Mouse (Mus musculus) MEL (cell line): ENCODE measurements around the gene Sap30. TPM values are rescaled to one million over a fixed set of nuclear protein-coding genes. Genes with fewer than 3 reads are reported as not detected.

ENCODE experiments used
- DNase-seq: peaks from one replicate; pipeline ENCODE4 v3.0.0; 2011; ENCODE audit warnings: low read depth, low spot score
- H3K27ac ChIP-seq: 2 replicates; pipeline ENCODE4 v1.5.1; 2012; ENCODE audit warnings: low read depth, mild to moderate bottlenecking, control low read depth, low read length, moderate library complexity; ENCODE audit not compliant: control insufficient read depth
- H3K27me3 ChIP-seq, 2 experiments: fragments of 150-350 bp in 1 of 2; sonication (generic) in 1 of 2; 2 replicates each; pipeline ENCODE4 v1.6.1; 2012; ENCODE audit warnings: low read length in 2 of 2, mild to moderate bottlenecking in 2 of 2, improper control_type of control experiment in 1 of 2, moderate library complexity in 1 of 2; ENCODE audit not compliant: insufficient read depth in 2 of 2, control insufficient read depth in 1 of 2
- H3K36me3 ChIP-seq, 2 experiments: 2 replicates each; pipeline ENCODE4 v1.6.1; 2012 to 2014; ENCODE audit warnings: low read length in 2 of 2, improper control_type of control experiment in 1 of 2, inconsistent platforms in 1 of 2, mild to moderate bottlenecking in 1 of 2; ENCODE audit not compliant: insufficient read depth in 2 of 2, control insufficient read depth in 1 of 2
- H3K4me1 ChIP-seq, 2 experiments: fragments of 150-350 bp in 1 of 2; sonication (generic) in 1 of 2; 2 replicates each; pipeline ENCODE4 v1.6.1; 2012; ENCODE audit warnings: low read length in 2 of 2, improper control_type of control experiment in 1 of 2, mild to moderate bottlenecking in 1 of 2; ENCODE audit not compliant: insufficient read depth in 2 of 2, control insufficient read depth in 1 of 2
- H3K4me3 ChIP-seq, 2 experiments: fragments of 150-350 bp in 1 of 2; sonication (generic) in 1 of 2; 2 replicates each; pipeline ENCODE4 v1.5.1; 2012; ENCODE audit warnings: low read depth in 2 of 2, low read length in 2 of 2, mild to moderate bottlenecking in 2 of 2, moderate library complexity in 2 of 2, control low read depth in 1 of 2, improper control_type of control experiment in 1 of 2; ENCODE audit not compliant: control insufficient read depth in 1 of 2, insufficient read depth in 1 of 2
- H3K79me2 ChIP-seq: 2 replicates; pipeline ENCODE4 v1.6.1; 2012; ENCODE audit warnings: mild to moderate bottlenecking, low read length, moderate library complexity; ENCODE audit not compliant: control insufficient read depth, poor library complexity, insufficient read depth
- H3K9ac ChIP-seq: 2 replicates; pipeline ENCODE4 v1.6.1; 2012; ENCODE audit warnings: low read depth, mild to moderate bottlenecking, control low read depth, low read length, moderate library complexity; ENCODE audit not compliant: control insufficient read depth, poor library complexity, severe bottlenecking
- H3K9me3 ChIP-seq: fragments of 150-350 bp; sonication (generic); replicated peaks from 2 replicates; pipeline ENCODE4 v1.6.1; 2012; ENCODE audit warnings: mild to moderate bottlenecking, low read length, improper control_type of control experiment, moderate library complexity; ENCODE audit not compliant: insufficient read depth
- CHD2 ChIP-seq: IDR thresholded peaks from 2 replicates; pipeline ENCODE4 v1.6.1; 2011; ENCODE audit warnings: low read length, improper control_type of control experiment
- ELF1 ChIP-seq: IDR thresholded peaks from 2 replicates; pipeline ENCODE4 v1.6.1; 2014; ENCODE audit warnings: low read depth, mild to moderate bottlenecking, inconsistent platforms, low read length, improper control_type of control experiment, moderate library complexity
- EP300 ChIP-seq, 2 experiments: IDR thresholded peaks; 2 replicates each; pipeline ENCODE4 v1.6.1; 2011; ENCODE audit warnings: improper control_type of control experiment in 2 of 2, low read length in 2 of 2, low read depth in 1 of 2, mild to moderate bottlenecking in 1 of 2
- HCFC1 ChIP-seq: IDR thresholded peaks from 2 replicates; pipeline ENCODE4 v1.6.1; 2012; ENCODE audit warnings: low read depth, mild to moderate bottlenecking, inconsistent platforms, low read length, improper control_type of control experiment, moderate library complexity
- KAT2A ChIP-seq: conservative IDR thresholded peaks from 2 replicates; pipeline ENCODE4 v1.6.1; 2012; ENCODE audit warnings: low read depth, low read length, improper control_type of control experiment, inconsistent platforms
- MAFK ChIP-seq: IDR thresholded peaks from 2 replicates; pipeline ENCODE4 v1.6.1; 2011; ENCODE audit warnings: low read depth, mild to moderate bottlenecking, low read length, improper control_type of control experiment, borderline replicate concordance
- MXI1 ChIP-seq: IDR thresholded peaks from 2 replicates; pipeline ENCODE4 v1.6.1; 2011; ENCODE audit warnings: mild to moderate bottlenecking, low read depth, low read length, improper control_type of control experiment
- NRF1 ChIP-seq: IDR thresholded peaks from 2 replicates; pipeline ENCODE4 v1.6.1; 2014; ENCODE audit warnings: low read depth, mild to moderate bottlenecking, inconsistent platforms, low read length, improper control_type of control experiment, moderate library complexity; ENCODE audit not compliant: poor library complexity, insufficient read depth, severe bottlenecking
- SIN3A ChIP-seq: IDR thresholded peaks from 2 replicates; pipeline ENCODE4 v1.6.1; 2012; ENCODE audit warnings: low read length, improper control_type of control experiment, inconsistent platforms
- SMC3 ChIP-seq: IDR thresholded peaks from 2 replicates; pipeline ENCODE4 v1.6.1; 2011; ENCODE audit warnings: low read depth, low read length, improper control_type of control experiment
- UBTF ChIP-seq: IDR thresholded peaks from 2 replicates; pipeline ENCODE4 v1.6.1; 2012; ENCODE audit warnings: low read depth, mild to moderate bottlenecking, inconsistent platforms, low read length, improper control_type of control experiment, moderate library complexity, borderline replicate concordance; ENCODE audit not compliant: insufficient read depth
- USF1 ChIP-seq: IDR thresholded peaks from 2 replicates; pipeline ENCODE4 v1.6.1; 2014; ENCODE audit warnings: low read depth, mild to moderate bottlenecking, inconsistent platforms, low read length, improper control_type of control experiment, moderate library complexity
- ZC3H11A ChIP-seq: IDR thresholded peaks from 2 replicates; pipeline ENCODE4 v1.6.1; 2012; ENCODE audit warnings: low read depth, mild to moderate bottlenecking, inconsistent platforms, low read length, improper control_type of control experiment
- ZKSCAN1 ChIP-seq: IDR thresholded peaks from 2 replicates; pipeline ENCODE4 v1.6.1; 2012; ENCODE audit warnings: low read depth, mild to moderate bottlenecking, inconsistent platforms, low read length, improper control_type of control experiment, moderate library complexity
- ZMIZ1 ChIP-seq: IDR thresholded peaks from 2 replicates; pipeline ENCODE4 v1.6.1; 2012; ENCODE audit warnings: low read depth, mild to moderate bottlenecking, inconsistent platforms, low read length, improper control_type of control experiment, moderate library complexity
- polyA plus RNA-seq, 2 experiments: library from polyadenylated mRNA; stranded (reverse) in 1 of 2; unstranded in 1 of 2; fragments of >175 nt in 1 of 2; fragments of >200 nt in 1 of 2; gene quantifications; 2 replicates each; pipeline versions ENCODE4 v1.2.1 to v1.2.4; 2012; ENCODE audit warnings: low replicate concordance in 2 of 2, low read depth in 1 of 2; ENCODE audit not compliant: insufficient read length in 2 of 2, insufficient read depth in 1 of 2, missing spikeins in 1 of 2
- total RNA-seq: library from RNA; depleted of rRNA; stranded (reverse); fragments of 300-350 nt; gene quantifications from 2 replicates; pipeline ENCODE4 v1.2.3, GENCODE M21; 2012; rRNA removed

Gene Sap30
- total and polyA plus RNA-seq, 3 experiments = 34.2 to 64.0 TPM; not detected in 1

DNA sequence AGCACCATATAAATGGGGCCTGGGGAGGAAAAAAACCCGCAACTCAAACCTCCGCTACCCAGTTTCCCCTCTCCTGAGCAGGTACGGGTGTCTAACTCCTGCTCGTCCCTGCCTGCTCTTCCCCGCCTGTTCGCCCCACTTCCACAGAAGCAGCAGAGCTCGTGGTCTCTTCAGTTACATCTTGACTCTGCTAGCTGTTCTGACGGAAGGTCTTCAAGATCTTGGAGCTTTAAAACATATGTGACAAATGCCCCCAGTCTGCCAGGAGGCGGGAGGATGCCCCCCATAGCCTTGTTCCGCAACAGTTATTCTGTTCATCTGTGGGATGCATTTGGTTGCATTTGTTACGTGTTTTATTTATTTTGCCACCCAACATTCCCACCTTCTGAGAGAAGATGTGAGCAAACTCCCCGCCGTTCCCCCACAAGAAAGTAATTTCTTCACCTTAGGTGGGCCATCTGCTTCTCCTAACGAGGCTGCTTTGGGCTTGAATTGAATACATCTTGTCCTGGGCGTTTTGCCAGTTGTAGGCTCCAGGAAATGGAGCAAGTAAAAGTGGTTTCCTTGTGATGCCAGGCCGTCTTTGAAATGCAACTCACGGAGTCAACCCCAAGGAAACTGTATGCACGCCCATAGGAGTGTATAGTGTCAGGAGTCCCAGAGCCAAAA lies 51.8 kb downstream of the Sap30 start:
- no peaks in the 10 kb centered on the region for H3K79me2 ChIP-seq
- TF ChIP-seq MAFK (no peak), ZMIZ1 (no peak), SIN3A (no peak), ZKSCAN1 (no peak), NRF1 (no peak), ELF1 (no peak)
- no peaks in the 10 kb centered on the region; a peak in 1 of 4 replicates for H3K27me3 ChIP-seq
- no peak for DNase-seq
- no peak overlapping the region for H3K9ac ChIP-seq
- no peaks in the 10 kb centered on the region for H3K9me3 ChIP-seq
- H3K27ac ChIP-seq = no peak overlapping the region
- no peaks in the 10 kb centered on the region for H3K4me1 ChIP-seq
- H3K4me3 ChIP-seq = no peak overlapping the region
- H3K36me3 ChIP-seq = no peaks in the 10 kb centered on the region

DNA sequence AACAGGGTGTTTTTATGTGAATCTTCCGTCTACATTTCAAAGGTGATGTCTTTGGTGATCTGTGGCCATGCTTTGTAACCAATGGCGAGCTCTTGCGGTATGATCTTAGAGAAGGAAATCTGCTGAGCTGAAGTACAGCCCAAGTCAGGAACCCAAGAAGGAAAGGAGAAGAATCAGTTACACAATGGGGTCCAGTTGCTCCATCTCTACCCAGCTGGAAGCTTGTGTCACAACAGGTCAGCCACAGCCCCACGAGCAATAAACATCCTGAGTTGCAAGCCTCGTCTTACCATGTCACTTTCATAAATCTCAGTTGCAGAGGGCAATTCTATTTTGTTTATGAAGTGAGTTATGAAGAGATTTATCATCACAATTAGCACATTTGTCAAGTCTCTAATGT lies 54.9 kb downstream of the Sap30 start:
- H3K79me2 ChIP-seq = no peaks in the 10 kb centered on the region
- H3K9ac ChIP-seq = no peak overlapping the region
- H3K9me3 ChIP-seq = no peaks in the 10 kb centered on the region
- no peak for DNase-seq
- H3K4me1 ChIP-seq = peaks cover 0 to 5% of the 10 kb centered on the region in 2 experiments; a peak in 2 of 4 replicates
- no peaks in the 10 kb centered on the region; a peak in 1 of 4 replicates for H3K27me3 ChIP-seq
- H3K4me3 ChIP-seq = no peak overlapping the region
- TF ChIP-seq MXI1 = no peak
- TF ChIP-seq SMC3 = no peak
- no peak for TF ChIP-seq ZC3H11A
- no peak for TF ChIP-seq USF1
- no peak for TF ChIP-seq CHD2
- no peak for TF ChIP-seq HCFC1
- no peak for TF ChIP-seq UBTF
- TF ChIP-seq EP300 (IDR thresholded peaks at IDR 0.05; ENCODE audit: low read depth in 1 of 2, low read length in 2 of 2) = no peak
- TF ChIP-seq KAT2A = no peak
- TF ChIP-seq, all 39 proteins: peak for 0
- Histone ChIP-seq H3K27ac (no peak overlapping the region), H3K36me3 (peaks cover 0 to 4% of the 10 kb centered on the region in 2 experiments; a peak in 2 of 4 replicates)

Other genes with a start within 250 kb of the Sap30 start
- gene Hand2, start 166.9 kb downstream of the Sap30 start, total RNA-seq = not detected in 2 replicates
- gene Hand2, start 166.9 kb downstream of the Sap30 start, polyA plus RNA-seq = not detected
- gene Scrg1, start 31.9 kb downstream of the Sap30 start, total RNA-seq = not detected in 2 replicates
- not detected for gene Scrg1, start 31.9 kb downstream of the Sap30 start, polyA plus RNA-seq
- gene Hmgb2, start 24.0 kb upstream of the Sap30 start, total RNA-seq = 126 and 160 TPM in 2 replicates
- 100 to 1,000 TPM; 220 to 399 TPM for gene Hmgb2, start 24.0 kb upstream of the Sap30 start, polyA plus RNA-seq
- 11.1 TPM in 2 replicates for gene Galnt7, start 165.2 kb upstream of the Sap30 start, total RNA-seq
- gene Galnt7, start 165.2 kb upstream of the Sap30 start, polyA plus RNA-seq = 100 to 1,000 TPM in 1 of 2 experiments, 10 to 100 TPM in 1; 18.5 to 138 TPM